Mouse (Mus musculus) heart, postnatal 0 days (tissue): ENCODE measurements around the gene Lrrc4.

Experiments
- CTCF ChIP-seq: IDR thresholded peaks from 2 replicates; pipeline ENCODE4 v1.5.1; 2016; ENCODE audit warnings: antibody characterized with exemption, control low read depth, low read depth
- EP300 ChIP-seq: IDR thresholded peaks from 2 replicates; pipeline ENCODE4 v1.6.1; 2016; ENCODE audit warnings: antibody characterized with exemption, low read depth

GRCm38 (mm10) chr6:28747931-28748670, 83.4 kb downstream of the Lrrc4 start:
- no peak for TF ChIP-seq CTCF
- no peak for TF ChIP-seq EP300
